ENCODE assay signal across 7 mouse cellular contexts in genomic region chr5:135133736-135134405, GRCm38 (mm10). TPM values are rescaled to one million over a fixed set of nuclear protein-coding genes. Genes with fewer than 3 reads are reported as not detected.
DNase-seq lines count a peak whose midpoint lies in the region; ATAC-seq and TF ChIP-seq lines count a peak whose summit lies in the region.

No protein-coding gene starts in this region.

- H3K27ac ChIP-seq in CH12.LX (ENCODE audit: insufficient read depth, low read depth) = no peak overlapping the region
- no peak overlapping the region for H3K27ac ChIP-seq in embryonic facial prominence, embryonic 13.5 days
- no peak overlapping the region for H3K27ac ChIP-seq in hindbrain, embryonic 16.5 days (ENCODE audit: low read depth, low read length)
- no peak overlapping the region for H3K27ac ChIP-seq in liver, embryonic 12.5 days
- H3K27ac ChIP-seq in midbrain, postnatal 0 days (ENCODE audit: low read depth, low read length) = no peak overlapping the region

- peak overlapping the region; percentile 70 for H3K4me2 ChIP-seq in CH12.LX (ENCODE audit: insufficient read depth, low read depth, poor library complexity, severe bottlenecking)
- peak overlapping the region; percentile 50 for H3K4me2 ChIP-seq in embryonic facial prominence, embryonic 13.5 days
- peak overlapping the region; percentile 57 for H3K4me2 ChIP-seq in hindbrain, embryonic 16.5 days (ENCODE audit: low read length)
- H3K4me2 ChIP-seq in liver, embryonic 12.5 days = peak overlapping the region; percentile 65
- peak overlapping the region; percentile 55 for H3K4me2 ChIP-seq in midbrain, postnatal 0 days (ENCODE audit: low read depth, low read length, poor library complexity, severe bottlenecking)

- in situ Hi-C loops in CH12.LX (cut with MboI; ENCODE audit: low pct_ligation_motif_present, low pct_unique_long_range_greater_than_20kb, low sequenced_read_pairs) = no loop called here

- ATAC-seq in embryonic facial prominence, embryonic 13.5 days (ENCODE audit: insufficient number of reproducible peaks, insufficient read depth, low FRiP score, low TSS enrichment, low read depth) = no peak; the same call in 1 of the 2 replicates
- ATAC-seq in hindbrain, embryonic 16.5 days = peak; percentile 69; the same call in 1 of the 2 replicates
- ATAC-seq in liver, embryonic 12.5 days = peak; percentile 69
- ATAC-seq in midbrain, postnatal 0 days (ENCODE audit: low FRiP score) = 0 out of 2 replicates have a peak, but pooled peaks have one; percentile 13

- peak overlapping the region; percentile 34 to 54 (median 40) for H3K4me3 ChIP-seq in CH12.LX (replicated peaks in 1 of 3; ENCODE audit: low read depth in 2 of 3, low read length in 2 of 3, poor library complexity in 1 of 3)
- H3K4me3 ChIP-seq in embryonic facial prominence, embryonic 13.5 days = peak overlapping the region; percentile 23
- peak overlapping the region; percentile 32 for H3K4me3 ChIP-seq in hindbrain, embryonic 16.5 days (ENCODE audit: low read length)
- peak overlapping the region; percentile 27 for H3K4me3 ChIP-seq in liver, embryonic 12.5 days
- peak overlapping the region; percentile 25 for H3K4me3 ChIP-seq in midbrain, postnatal 0 days (ENCODE audit: low read depth, low read length)

- H3K4me1 ChIP-seq in CH12.LX (ENCODE audit: control insufficient read depth in 1 of 2, insufficient read depth in 2 of 2) = peaks cover 6 to 14% of the 10 kb centered on the region in 2 experiments; a peak in 3 of 4 replicates
- H3K4me1 ChIP-seq in embryonic facial prominence, embryonic 13.5 days = peaks cover 12% of the 10 kb centered on the region
- peaks cover 5% of the 10 kb centered on the region; the same call in 1 of the 2 replicates for H3K4me1 ChIP-seq in hindbrain, embryonic 16.5 days (ENCODE audit: control insufficient read depth, insufficient read depth, low read depth, low read length)
- H3K4me1 ChIP-seq in liver, embryonic 12.5 days = peaks cover 14% of the 10 kb centered on the region
- 0 out of 2 replicates have a peak, but pooled peaks cover 5% of the 10 kb centered on the region for H3K4me1 ChIP-seq in midbrain, postnatal 0 days (ENCODE audit: insufficient read depth, low read length)

- DNase-seq in CD4-positive helper T cell, adult 2 months (ENCODE audit: low read depth, low spot score) = peak; percentile 89
- peak; percentile 73 for DNase-seq in CH12.LX (ENCODE audit: extremely low read depth)
- DNase-seq in midbrain, postnatal 0 days (ENCODE audit: low spot score) = peak; percentile 62
- peak; percentile 74 to 83 for DNase-seq in thymus, postnatal 10 days (ENCODE audit: low spot score in 2 of 2)

- no peak overlapping the region; the same call in 1 of the 2 replicates for H3K9ac ChIP-seq in CH12.LX (ENCODE audit: insufficient read depth, low read depth)
- H3K9ac ChIP-seq in embryonic facial prominence, embryonic 13.5 days = peak overlapping the region; percentile 27; the same call in 1 of the 2 replicates
- peak overlapping the region; percentile 41 for H3K9ac ChIP-seq in hindbrain, embryonic 16.5 days (ENCODE audit: low read depth, low read length)
- H3K9ac ChIP-seq in liver, embryonic 12.5 days = 0 out of 2 replicates have a peak overlapping the region, but pooled peaks have one; percentile 6
- H3K9ac ChIP-seq in midbrain, postnatal 0 days (replicated peaks; ENCODE audit: low read length, poor library complexity, severe bottlenecking) = peak overlapping the region; percentile 46

- peaks cover 26% of the 10 kb centered on the region for H3K9me3 ChIP-seq in CH12.LX (replicated peaks; ENCODE audit: low read length)
- H3K9me3 ChIP-seq in embryonic facial prominence, embryonic 13.5 days = no peaks in the 10 kb centered on the region
- no peaks in the 10 kb centered on the region for H3K9me3 ChIP-seq in hindbrain, embryonic 16.5 days (ENCODE audit: control insufficient read depth, low read length)
- H3K9me3 ChIP-seq in liver, embryonic 12.5 days (replicated peaks) = no peaks in the 10 kb centered on the region
- no peaks in the 10 kb centered on the region for H3K9me3 ChIP-seq in midbrain, postnatal 0 days (ENCODE audit: low read length)

- TF ChIP-seq EP300 in CH12.LX (IDR thresholded peaks at IDR 0.05; ENCODE audit: low read length) = no peak

- H3K36me3 ChIP-seq in CH12.LX (replicated peaks in 1 of 2; ENCODE audit: control insufficient read depth in 1 of 2, insufficient read depth in 1 of 2, low read length in 1 of 2) = no peaks in the 10 kb centered on the region
- no peaks in the 10 kb centered on the region for H3K36me3 ChIP-seq in embryonic facial prominence, embryonic 13.5 days
- H3K36me3 ChIP-seq in hindbrain, embryonic 16.5 days (ENCODE audit: control insufficient read depth, insufficient read depth, low read length) = no peaks in the 10 kb centered on the region
- H3K36me3 ChIP-seq in liver, embryonic 12.5 days = no peaks in the 10 kb centered on the region
- H3K36me3 ChIP-seq in midbrain, postnatal 0 days (ENCODE audit: insufficient read depth, low read length) = no peaks in the 10 kb centered on the region

- no peak for TF ChIP-seq CTCF in CH12.LX (conservative IDR thresholded peaks at IDR 0.05 in 1 of 2, IDR thresholded peaks at IDR 0.05 in 1 of 2; ENCODE audit: low read depth in 2 of 2, low read length in 2 of 2)
- no peak for TF ChIP-seq CTCF in midbrain, postnatal 0 days (IDR thresholded peaks at IDR 0.05)

- no peak for TF ChIP-seq POLR2A in CH12.LX (IDR thresholded peaks at IDR 0.05; ENCODE audit: low read depth, low read length)

- WGBS in embryonic facial prominence, embryonic 13.5 days = 4% methylated on average over 26 of the region's 26 CpGs
- WGBS in hindbrain, embryonic 16.5 days = 5% methylated on average over 26 of the region's 26 CpGs
- 8% methylated on average over 26 of the region's 26 CpGs for WGBS in liver, embryonic 12.5 days (ENCODE audit: insufficient replicate concordance)
- 4% methylated on average over 26 of the region's 26 CpGs for WGBS in midbrain, postnatal 0 days

- no peak for TF ChIP-seq RAD21 in CH12.LX (IDR thresholded peaks at IDR 0.05; ENCODE audit: low read depth, low read length)

- no peaks in the 10 kb centered on the region for H3K79me2 ChIP-seq in CH12.LX (replicated peaks; ENCODE audit: control insufficient read depth, extremely low read depth, insufficient read depth, poor library complexity, severe bottlenecking)

- peaks cover 89% of the 10 kb centered on the region for H3K27me3 ChIP-seq in CH12.LX (replicated peaks)
- peaks cover 36% of the 10 kb centered on the region for H3K27me3 ChIP-seq in embryonic facial prominence, embryonic 13.5 days
- H3K27me3 ChIP-seq in hindbrain, embryonic 16.5 days (replicated peaks; ENCODE audit: control insufficient read depth, insufficient read depth, low read length) = peaks cover 23% of the 10 kb centered on the region
- H3K27me3 ChIP-seq in liver, embryonic 12.5 days (replicated peaks) = peaks cover 62% of the 10 kb centered on the region
- peaks cover 16% of the 10 kb centered on the region for H3K27me3 ChIP-seq in midbrain, postnatal 0 days (ENCODE audit: insufficient read depth, low read length)

- dilution Hi-C loops in CH12.LX (cut with MboI; ENCODE audit: extremely low pct_ligation_motif_present, extremely low pct_unique_long_range_greater_than_20kb, low sequenced_read_pairs) = no loop called here

RNA-seq across cellular contexts. Expression of gene Tbl2, which starts 15.6 kb away (rescaled TPM):
- total RNA-seq in CH12.LX (2012; rRNA removed) (26.3 and 31.9 TPM in 2 replicates), CH12.LX (2014; rRNA removed) (20.0 and 21.7 TPM in 2 replicates)
- polyA plus RNA-seq in CH12.LX (2012; ENCODE audit: insufficient read length, low read depth) = 24.8 and 25.2 TPM in 2 replicates
- 25.6 and 25.7 TPM in 2 replicates for polyA plus RNA-seq in embryonic facial prominence, embryonic 13.5 days (2015; fragmentation: Nextera tagmentation; extraction: Ambion mirVana)
- 15.0 and 17.2 TPM in 2 replicates for polyA plus RNA-seq in hindbrain, embryonic 16.5 days (2015; fragmentation: Nextera tagmentation; extraction: Ambion mirVana)
- polyA plus RNA-seq in liver, embryonic 12.5 days (2016; fragmentation: Nextera tagmentation; extraction: Ambion mirVana) = 17.1 and 18.9 TPM in 2 replicates
- total RNA-seq in midbrain, postnatal 0 days (2014; rRNA removed) = 28.6 and 62.9 TPM in 2 replicates
- 8.9 and 10.0 TPM in 2 replicates for polyA plus RNA-seq in midbrain, postnatal 0 days (2015; fragmentation: Nextera tagmentation; extraction: Ambion mirVana)

RNA-seq across cellular contexts. Expression of gene Bcl7b, which starts 34.2 kb away (rescaled TPM):
- 20.1 and 22.0 TPM in 2 replicates for total RNA-seq in CH12.LX (2012; rRNA removed)
- 21.6 and 24.1 TPM in 2 replicates for total RNA-seq in CH12.LX (2014; rRNA removed)
- polyA plus RNA-seq in CH12.LX (2012; ENCODE audit: insufficient read length, low read depth) = 40.8 and 43.6 TPM in 2 replicates
- polyA plus RNA-seq in embryonic facial prominence, embryonic 13.5 days (2015; fragmentation: Nextera tagmentation; extraction: Ambion mirVana) = 48.3 and 52.1 TPM in 2 replicates
- polyA plus RNA-seq in hindbrain, embryonic 16.5 days (2015; fragmentation: Nextera tagmentation; extraction: Ambion mirVana) = 35.9 and 37.9 TPM in 2 replicates
- 38.2 and 44.3 TPM in 2 replicates for polyA plus RNA-seq in liver, embryonic 12.5 days (2016; fragmentation: Nextera tagmentation; extraction: Ambion mirVana)
- 20.0 and 33.2 TPM in 2 replicates for total RNA-seq in midbrain, postnatal 0 days (2014; rRNA removed)
- 39.2 and 39.7 TPM in 2 replicates for polyA plus RNA-seq in midbrain, postnatal 0 days (2015; fragmentation: Nextera tagmentation; extraction: Ambion mirVana)

RNA-seq across cellular contexts. Expression of gene Mlxipl, which starts 44.2 kb away (rescaled TPM):
- total RNA-seq in CH12.LX (2012; rRNA removed) (not detected in 2 replicates), CH12.LX (2014; rRNA removed) (not detected in 2 replicates)
- not detected in 2 replicates for polyA plus RNA-seq in CH12.LX (2012; ENCODE audit: insufficient read length, low read depth)
- polyA plus RNA-seq in embryonic facial prominence, embryonic 13.5 days (2015; fragmentation: Nextera tagmentation; extraction: Ambion mirVana) = 3.5 and 3.9 TPM in 2 replicates
- polyA plus RNA-seq in hindbrain, embryonic 16.5 days (2015; fragmentation: Nextera tagmentation; extraction: Ambion mirVana) = 0.66 and 0.84 TPM in 2 replicates
- polyA plus RNA-seq in liver, embryonic 12.5 days (2016; fragmentation: Nextera tagmentation; extraction: Ambion mirVana) = 11.6 and 12.2 TPM in 2 replicates
- total RNA-seq in midbrain, postnatal 0 days (2014; rRNA removed) = 0.38 and 1.2 TPM in 2 replicates
- 0.79 and 1.2 TPM in 2 replicates for polyA plus RNA-seq in midbrain, postnatal 0 days (2015; fragmentation: Nextera tagmentation; extraction: Ambion mirVana)

RNA-seq across cellular contexts. Expression of gene Baz1b, which starts 53.2 kb away (rescaled TPM):
- total RNA-seq in CH12.LX (2012; rRNA removed) (60.0 and 72.9 TPM in 2 replicates), CH12.LX (2014; rRNA removed) (53.3 and 56.4 TPM in 2 replicates)
- polyA plus RNA-seq in CH12.LX (2012; ENCODE audit: insufficient read length, low read depth) = 84.9 and 85.4 TPM in 2 replicates
- polyA plus RNA-seq in embryonic facial prominence, embryonic 13.5 days (2015; fragmentation: Nextera tagmentation; extraction: Ambion mirVana) = 54.7 and 55.7 TPM in 2 replicates
- 20.5 and 21.6 TPM in 2 replicates for polyA plus RNA-seq in hindbrain, embryonic 16.5 days (2015; fragmentation: Nextera tagmentation; extraction: Ambion mirVana)
- 35.2 and 37.6 TPM in 2 replicates for polyA plus RNA-seq in liver, embryonic 12.5 days (2016; fragmentation: Nextera tagmentation; extraction: Ambion mirVana)
- total RNA-seq in midbrain, postnatal 0 days (2014; rRNA removed) = 33.4 and 41.3 TPM in 2 replicates
- 10.9 and 12.5 TPM in 2 replicates for polyA plus RNA-seq in midbrain, postnatal 0 days (2015; fragmentation: Nextera tagmentation; extraction: Ambion mirVana)

RNA-seq across cellular contexts. Expression of gene Vps37d, which starts 55.8 kb away (rescaled TPM):
- total RNA-seq in CH12.LX (2012; rRNA removed) = 0.64 and 0.80 TPM in 2 replicates
- 0.20 and 0.56 TPM in 2 replicates for total RNA-seq in CH12.LX (2014; rRNA removed)
- polyA plus RNA-seq in CH12.LX (2012; ENCODE audit: insufficient read length, low read depth) = 0.40 TPM in 1 of 2 replicates, not detected in the other
- polyA plus RNA-seq in embryonic facial prominence, embryonic 13.5 days (2015; fragmentation: Nextera tagmentation; extraction: Ambion mirVana) = 13.7 and 17.8 TPM in 2 replicates
- polyA plus RNA-seq in hindbrain, embryonic 16.5 days (2015; fragmentation: Nextera tagmentation; extraction: Ambion mirVana) = 29.4 and 29.8 TPM in 2 replicates
- polyA plus RNA-seq in liver, embryonic 12.5 days (2016; fragmentation: Nextera tagmentation; extraction: Ambion mirVana) = 1.2 and 1.3 TPM in 2 replicates
- 95.4 and 107 TPM in 2 replicates for total RNA-seq in midbrain, postnatal 0 days (2014; rRNA removed)
- 31.2 and 32.0 TPM in 2 replicates for polyA plus RNA-seq in midbrain, postnatal 0 days (2015; fragmentation: Nextera tagmentation; extraction: Ambion mirVana)
